Mouse (Mus musculus): Measurements from ENCODE around the gene Pfn1. TPM values are rescaled to one million over a fixed set of nuclear protein-coding genes. Genes with fewer than 3 reads are reported as not detected.
A peak's percentile ranks its signal among the peaks of the same experiment; 100 is the strongest.

The Pfn1 gene
- polyA plus RNA-seq, 1 experiment, result 1,131 TPM

GRCm38 (mm10) chr11:70643051-70643450 is 11.4 kb downstream of the Pfn1 start:
- Histone ChIP-seq H3K27ac (ENCODE audit: insufficient read depth, low read length) (no peak overlapping the region), H3K4me1 (ENCODE audit: control insufficient read depth, insufficient read depth, low read length) (peaks cover 5% of the 10 kb centered on the region; the same call in 1 of the 2 replicates), H3K4me3 (ENCODE audit: insufficient read depth, low read length) (no peak overlapping the region)
- no peak for TF ChIP-seq CTCF (IDR thresholded peaks at IDR 0.05; ENCODE audit: borderline replicate concordance, insufficient read depth, low read length)

DNA sequence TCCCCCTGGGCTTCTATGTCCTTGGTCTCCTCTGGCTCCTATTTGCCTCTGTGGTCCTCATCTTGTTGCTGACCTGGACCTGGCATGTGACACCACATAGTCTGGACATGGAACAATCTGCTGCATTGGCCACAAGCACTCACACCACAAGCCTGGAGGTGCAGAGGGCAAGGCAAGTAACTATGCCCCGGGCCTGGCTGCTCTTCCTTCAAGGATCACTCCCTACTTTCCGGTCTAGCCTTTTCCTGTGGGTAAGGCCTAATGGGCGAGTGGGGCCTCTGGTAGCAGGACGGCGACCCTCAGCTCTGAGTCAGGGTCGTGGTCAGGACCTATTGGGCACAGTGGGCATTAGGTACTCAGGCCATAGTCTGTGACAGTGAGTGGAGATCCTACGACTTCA is 13.2 kb downstream of the Pfn1 start:
- Histone ChIP-seq H3K4me3 (ENCODE audit: insufficient read depth, low read length) (no peak overlapping the region), H3K27ac (ENCODE audit: insufficient read depth, low read length) (no peak overlapping the region), H3K4me1 (ENCODE audit: control insufficient read depth, insufficient read depth, low read length) (peaks cover 5% of the 10 kb centered on the region; the same call in 1 of the 2 replicates)
- TF ChIP-seq CTCF (IDR thresholded peaks at IDR 0.05; ENCODE audit: borderline replicate concordance, insufficient read depth, low read length) (no peak), POLR2A (IDR thresholded peaks at IDR 0.05; ENCODE audit: low read depth, low read length) (no peak; the same call in 1 of the 2 replicates)

- H3K27ac ChIP-seq (ENCODE audit: insufficient read depth, low read length), result no peak overlapping the region
- TF ChIP-seq POLR2A (IDR thresholded peaks at IDR 0.05; ENCODE audit: low read depth, low read length), result 0 out of 2 replicates have a peak, but pooled peaks have one; percentile 6
- TF ChIP-seq CTCF (IDR thresholded peaks at IDR 0.05; ENCODE audit: borderline replicate concordance, insufficient read depth, low read length), result no peak
- no peak overlapping the region for H3K4me3 ChIP-seq (ENCODE audit: insufficient read depth, low read length)
- H3K4me1 ChIP-seq (ENCODE audit: control insufficient read depth, insufficient read depth, low read length), result no peaks in the 10 kb centered on the region
Measured at GRCm38 (mm10) chr11:70639976-70640375, 14.5 kb downstream of the Pfn1 start.

DNA sequence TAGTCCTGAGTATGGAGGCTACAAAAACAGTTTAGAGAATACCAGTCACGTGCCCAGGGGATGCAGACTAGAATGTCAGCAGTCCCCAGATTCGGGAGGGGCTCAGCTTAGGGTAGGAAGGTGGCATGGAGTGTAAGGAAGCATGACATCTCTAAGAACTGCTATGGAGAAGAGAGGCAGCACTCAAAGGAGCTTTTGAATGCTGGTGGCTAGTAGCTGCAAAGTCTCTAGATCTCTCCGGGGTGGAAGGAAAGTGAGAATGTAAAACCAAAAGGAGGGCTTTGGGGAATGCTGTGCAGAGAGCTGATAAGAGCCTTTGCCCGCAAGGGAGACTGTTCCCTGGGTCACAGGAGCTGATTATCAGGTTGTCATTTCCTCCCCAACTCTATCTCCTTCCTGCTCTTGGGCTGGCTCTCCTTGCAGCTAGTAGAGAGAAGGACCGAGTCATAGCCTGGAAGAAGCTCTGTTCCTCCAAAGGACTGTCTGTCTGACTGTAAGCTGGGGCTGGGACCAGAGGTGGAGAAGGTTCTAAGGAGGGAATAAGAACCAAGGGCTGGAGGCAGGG is 15.6 kb downstream of the Pfn1 start, which contains the start of gene Gp1ba:
TSS of gene Gp1ba (plus strand) at position 409 of the 565 bp plus-strand sequence.
- TF ChIP-seq CTCF (IDR thresholded peaks at IDR 0.05; ENCODE audit: borderline replicate concordance, insufficient read depth, low read length) (no peak), POLR2A (IDR thresholded peaks at IDR 0.05; ENCODE audit: low read depth, low read length) (no peak)
- Histone ChIP-seq H3K4me3 (ENCODE audit: insufficient read depth, low read length) (no peak within 1 kb of the TSS), H3K4me1 (ENCODE audit: control insufficient read depth, insufficient read depth, low read length) (no peaks in the 10 kb centered on the region), H3K27ac (ENCODE audit: insufficient read depth, low read length) (no peak within 1 kb of the TSS)

- H3K4me1 ChIP-seq (ENCODE audit: control insufficient read depth, insufficient read depth, low read length), result no peaks in the 10 kb centered on the region
- TF ChIP-seq POLR2A (IDR thresholded peaks at IDR 0.05; ENCODE audit: low read depth, low read length) (no peak), CTCF (IDR thresholded peaks at IDR 0.05; ENCODE audit: borderline replicate concordance, insufficient read depth, low read length) (no peak)
- H3K27ac ChIP-seq (ENCODE audit: insufficient read depth, low read length), result no peak overlapping the region
- H3K4me3 ChIP-seq (ENCODE audit: insufficient read depth, low read length), result no peak overlapping the region
Measured at GRCm38 (mm10) chr11:70638293-70638692, 16.2 kb downstream of the Pfn1 start.

- Histone ChIP-seq H3K4me3 (ENCODE audit: insufficient read depth, low read length) (no peak overlapping the region), H3K27ac (ENCODE audit: insufficient read depth, low read length) (no peak overlapping the region), H3K4me1 (ENCODE audit: control insufficient read depth, insufficient read depth, low read length) (no peaks in the 10 kb centered on the region)
- TF ChIP-seq CTCF (IDR thresholded peaks at IDR 0.05; ENCODE audit: borderline replicate concordance, insufficient read depth, low read length) (no peak), POLR2A (IDR thresholded peaks at IDR 0.05; ENCODE audit: low read depth, low read length) (no peak)
Measured at GRCm38 (mm10) chr11:70637764-70638163, 16.7 kb downstream of the Pfn1 start.

- TF ChIP-seq POLR2A (IDR thresholded peaks at IDR 0.05; ENCODE audit: low read depth, low read length), result no peak
- no peak for TF ChIP-seq CTCF (IDR thresholded peaks at IDR 0.05; ENCODE audit: borderline replicate concordance, insufficient read depth, low read length)
- no peak overlapping the region for H3K4me3 ChIP-seq (ENCODE audit: insufficient read depth, low read length)
- H3K4me1 ChIP-seq (ENCODE audit: control insufficient read depth, insufficient read depth, low read length), result no peaks in the 10 kb centered on the region
- H3K27ac ChIP-seq (ENCODE audit: insufficient read depth, low read length), result no peak overlapping the region
Measured at GRCm38 (mm10) chr11:70635601-70636000, 18.8 kb downstream of the Pfn1 start.

GRCm38 (mm10) chr11:70630129-70630528 is 24.3 kb downstream of the Pfn1 start:
- Histone ChIP-seq H3K4me1 (ENCODE audit: control insufficient read depth, insufficient read depth, low read length) (no peaks in the 10 kb centered on the region), H3K27ac (ENCODE audit: insufficient read depth, low read length) (no peak overlapping the region), H3K4me3 (ENCODE audit: insufficient read depth, low read length) (no peak overlapping the region)
- TF ChIP-seq POLR2A (IDR thresholded peaks at IDR 0.05; ENCODE audit: low read depth, low read length) (no peak), CTCF (IDR thresholded peaks at IDR 0.05; ENCODE audit: borderline replicate concordance, insufficient read depth, low read length) (no peak)

DNA sequence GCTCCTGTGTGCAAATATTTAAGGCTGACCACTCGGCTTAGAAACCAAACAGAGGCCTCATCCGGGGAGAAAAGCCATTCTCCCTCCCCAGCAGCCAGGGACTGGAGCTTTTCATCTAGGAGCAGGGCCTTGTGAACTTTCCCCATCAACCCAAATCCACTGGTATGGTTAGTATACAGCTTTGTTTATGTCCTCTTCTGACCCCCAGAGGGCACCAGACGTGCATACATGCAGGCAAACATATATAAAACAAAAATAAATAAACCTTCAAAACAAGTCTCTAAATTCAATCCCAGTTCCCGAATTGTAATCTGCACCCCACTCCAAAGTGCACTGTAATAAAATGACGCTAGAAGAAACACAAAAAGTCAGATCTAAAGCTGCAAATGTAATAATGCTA is 24.9 kb downstream of the Pfn1 start:
- Histone ChIP-seq H3K27ac (ENCODE audit: insufficient read depth, low read length) (no peak overlapping the region), H3K4me3 (ENCODE audit: insufficient read depth, low read length) (no peak overlapping the region), H3K4me1 (ENCODE audit: control insufficient read depth, insufficient read depth, low read length) (no peaks in the 10 kb centered on the region)
- TF ChIP-seq CTCF (IDR thresholded peaks at IDR 0.05; ENCODE audit: borderline replicate concordance, insufficient read depth, low read length) (no peak), POLR2A (IDR thresholded peaks at IDR 0.05; ENCODE audit: low read depth, low read length) (no peak)

GRCm38 (mm10) chr11:70628431-70628830 is 26.0 kb downstream of the Pfn1 start:
- H3K27ac ChIP-seq (ENCODE audit: insufficient read depth, low read length), result no peak overlapping the region
- no peak overlapping the region for H3K4me3 ChIP-seq (ENCODE audit: insufficient read depth, low read length)
- TF ChIP-seq POLR2A (IDR thresholded peaks at IDR 0.05; ENCODE audit: low read depth, low read length) (no peak), CTCF (IDR thresholded peaks at IDR 0.05; ENCODE audit: borderline replicate concordance, insufficient read depth, low read length) (no peak)
- H3K4me1 ChIP-seq (ENCODE audit: control insufficient read depth, insufficient read depth, low read length), result no peaks in the 10 kb centered on the region
